Comparison of ENCODE assay signal across 19 mouse cellular contexts in the genomic region with DNA sequence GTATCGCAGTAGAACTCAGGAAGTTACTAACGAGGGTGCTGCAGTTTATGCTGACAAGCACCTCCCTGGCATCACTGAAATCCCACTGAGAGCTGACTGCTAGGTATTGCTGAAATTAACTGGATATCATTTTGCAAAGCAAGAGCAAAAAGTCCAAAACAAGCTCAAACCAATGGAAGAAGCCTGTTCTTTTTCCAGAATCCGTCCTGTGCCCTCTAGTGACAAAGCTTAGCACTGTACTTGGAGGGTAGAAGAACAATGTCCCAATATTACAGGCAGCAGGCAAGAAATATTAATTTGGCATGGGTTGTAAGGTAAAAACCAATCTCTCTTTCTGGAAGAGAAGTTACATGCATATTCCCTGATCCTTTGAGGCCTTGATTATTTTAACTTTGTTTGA.
DNase-seq lines count a peak whose midpoint lies in the region; ATAC-seq and TF ChIP-seq lines count a peak whose summit lies in the region.
"Had no signal": no experiment of that assay in that cellular context is flagged by ENCODE, and none has a peak within 500 bp of the region (broad histone marks: within the 10 kb centered on the region; RNA-seq: fewer than 3 reads in every experiment).

No protein-coding gene starts in this region.

- no peaks in the 10 kb centered on the region for H3K4me1 ChIP-seq in embryonic facial prominence, embryonic 11.5 days (ENCODE audit: control insufficient read depth, insufficient read depth, low read length)
- H3K4me1 ChIP-seq in embryonic facial prominence, embryonic 10.5 days, result no peaks in the 10 kb centered on the region
- H3K4me1 ChIP-seq in kidney, postnatal 0 days (replicated peaks; ENCODE audit: insufficient read depth, low read length), result no peaks in the 10 kb centered on the region
- no peaks in the 10 kb centered on the region for H3K4me1 ChIP-seq in kidney, adult 2 months (ENCODE audit: control insufficient read depth, insufficient read depth, low read length)
- no peaks in the 10 kb centered on the region for H3K4me1 ChIP-seq in midbrain, embryonic 14.5 days (ENCODE audit: control insufficient read depth, insufficient read depth, low read length)
- H3K4me1 ChIP-seq in midbrain, embryonic 16.5 days (ENCODE audit: control insufficient read depth, insufficient read depth, low read length), result no peaks in the 10 kb centered on the region
- H3K4me1 ChIP-seq: embryonic facial prominence, embryonic 12.5 days; heart, embryonic 12.5 days; hindbrain, embryonic 15.5 days; limb, embryonic 15.5 days; lung, embryonic 15.5 days; neural tube, embryonic 15.5 days had no signal

- H3K4me3 ChIP-seq in embryonic facial prominence, embryonic 11.5 days (ENCODE audit: low read depth, low read length), result no peak overlapping the region
- no peak overlapping the region for H3K4me3 ChIP-seq in embryonic facial prominence, embryonic 10.5 days
- H3K4me3 ChIP-seq in kidney, postnatal 0 days (replicated peaks; ENCODE audit: low read depth, low read length), result no peak overlapping the region
- no peak overlapping the region for H3K4me3 ChIP-seq in kidney, adult 2 months (ENCODE audit: insufficient read depth, low read depth, low read length)
- H3K4me3 ChIP-seq in midbrain, embryonic 14.5 days (replicated peaks; ENCODE audit: low read depth, low read length), result no peak overlapping the region
- H3K4me3 ChIP-seq in midbrain, embryonic 16.5 days (ENCODE audit: low read depth, low read length), result no peak overlapping the region
- H3K4me3 ChIP-seq: embryonic facial prominence, embryonic 12.5 days; heart, embryonic 12.5 days; hindbrain, embryonic 15.5 days; limb, embryonic 15.5 days; lung, embryonic 15.5 days; neural tube, embryonic 15.5 days had no signal

- no peaks in the 10 kb centered on the region for H3K36me3 ChIP-seq in embryonic facial prominence, embryonic 11.5 days (replicated peaks; ENCODE audit: control insufficient read depth, insufficient read depth, low read depth, low read length)
- H3K36me3 ChIP-seq in embryonic facial prominence, embryonic 10.5 days (replicated peaks), result no peaks in the 10 kb centered on the region
- H3K36me3 ChIP-seq in kidney, postnatal 0 days (ENCODE audit: insufficient read depth, low read length), result no peaks in the 10 kb centered on the region
- no peaks in the 10 kb centered on the region for H3K36me3 ChIP-seq in kidney, adult 2 months (ENCODE audit: control insufficient read depth, insufficient read depth, low read length)
- H3K36me3 ChIP-seq in midbrain, embryonic 14.5 days (ENCODE audit: control insufficient read depth, insufficient read depth, low read length), result no peaks in the 10 kb centered on the region
- no peaks in the 10 kb centered on the region for H3K36me3 ChIP-seq in midbrain, embryonic 16.5 days (ENCODE audit: control insufficient read depth, insufficient read depth, low read length)
- H3K36me3 ChIP-seq: embryonic facial prominence, embryonic 12.5 days; heart, embryonic 12.5 days; hindbrain, embryonic 15.5 days; limb, embryonic 15.5 days; lung, embryonic 15.5 days; neural tube, embryonic 15.5 days had no signal

- peak; percentile 47; the same call in 1 of the 2 replicates for TF ChIP-seq CTCF in kidney, postnatal 0 days (IDR thresholded peaks at IDR 0.05; ENCODE audit: low read depth)
- TF ChIP-seq CTCF in kidney, adult 2 months (conservative IDR thresholded peaks at IDR 0.05; ENCODE audit: insufficient read depth, insufficient read length, low read depth, low read length), result no peak

- no peaks in the 10 kb centered on the region for H3K27me3 ChIP-seq in embryonic facial prominence, embryonic 11.5 days (ENCODE audit: control insufficient read depth, insufficient read depth, low read length)
- H3K27me3 ChIP-seq in embryonic facial prominence, embryonic 10.5 days (replicated peaks; ENCODE audit: low read depth, poor library complexity, severe bottlenecking), result no peaks in the 10 kb centered on the region
- H3K27me3 ChIP-seq in kidney, postnatal 0 days (ENCODE audit: insufficient read depth, low read length), result no peaks in the 10 kb centered on the region
- no peaks in the 10 kb centered on the region for H3K27me3 ChIP-seq in kidney, adult 2 months (replicated peaks; ENCODE audit: control insufficient read depth, insufficient read depth, low read length)
- no peaks in the 10 kb centered on the region for H3K27me3 ChIP-seq in midbrain, embryonic 14.5 days (ENCODE audit: control insufficient read depth, insufficient read depth, low read length)
- no peaks in the 10 kb centered on the region for H3K27me3 ChIP-seq in midbrain, embryonic 16.5 days (ENCODE audit: control insufficient read depth, insufficient read depth, low read depth, low read length)
- H3K27me3 ChIP-seq: embryonic facial prominence, embryonic 12.5 days; heart, embryonic 12.5 days; hindbrain, embryonic 15.5 days; limb, embryonic 15.5 days; lung, embryonic 15.5 days; neural tube, embryonic 15.5 days had no signal

- TF ChIP-seq POLR2A in kidney, adult 2 months (IDR thresholded peaks at IDR 0.05; ENCODE audit: low read depth, low read length), result no peak

- H3K9me3 ChIP-seq in embryonic facial prominence, embryonic 11.5 days (replicated peaks; ENCODE audit: control insufficient read depth, low read length), result no peaks in the 10 kb centered on the region
- no peaks in the 10 kb centered on the region for H3K9me3 ChIP-seq in embryonic facial prominence, embryonic 10.5 days
- no peaks in the 10 kb centered on the region for H3K9me3 ChIP-seq in kidney, postnatal 0 days (replicated peaks; ENCODE audit: low read length)
- H3K9me3 ChIP-seq in midbrain, embryonic 14.5 days (ENCODE audit: control insufficient read depth, low read length), result no peaks in the 10 kb centered on the region
- no peaks in the 10 kb centered on the region for H3K9me3 ChIP-seq in midbrain, embryonic 16.5 days (replicated peaks; ENCODE audit: control insufficient read depth, low read length, poor library complexity, severe bottlenecking)
- H3K9me3 ChIP-seq: embryonic facial prominence, embryonic 12.5 days; heart, embryonic 12.5 days; hindbrain, embryonic 15.5 days; limb, embryonic 15.5 days; lung, embryonic 15.5 days; neural tube, embryonic 15.5 days had no signal

- WGBS in embryonic facial prominence, embryonic 11.5 days, result 72% methylated on average over 3 of the region's 3 CpGs
- WGBS in embryonic facial prominence, embryonic 10.5 days, result 79% methylated on average over 3 of the region's 3 CpGs
- WGBS in kidney, postnatal 0 days, result 71% methylated on average over 3 of the region's 3 CpGs
- WGBS in kidney, adult 2 months, result 71% methylated on average over 3 of the region's 3 CpGs
- 70% methylated on average over 3 of the region's 3 CpGs for WGBS in midbrain, embryonic 14.5 days
- 82% methylated on average over 3 of the region's 3 CpGs for WGBS in midbrain, embryonic 16.5 days

- H3K9ac ChIP-seq in embryonic facial prominence, embryonic 11.5 days (replicated peaks; ENCODE audit: low read length), result no peak overlapping the region
- H3K9ac ChIP-seq in kidney, postnatal 0 days (ENCODE audit: low read depth, low read length), result no peak overlapping the region
- no peak overlapping the region for H3K9ac ChIP-seq in midbrain, embryonic 14.5 days (replicated peaks; ENCODE audit: low read length)
- H3K9ac ChIP-seq in midbrain, embryonic 16.5 days (ENCODE audit: low read depth, low read length), result no peak overlapping the region
- H3K9ac ChIP-seq: embryonic facial prominence, embryonic 12.5 days; heart, embryonic 12.5 days; hindbrain, embryonic 15.5 days; limb, embryonic 15.5 days; lung, embryonic 15.5 days; neural tube, embryonic 15.5 days had no signal

- no peak overlapping the region for H3K27ac ChIP-seq in embryonic facial prominence, embryonic 11.5 days (replicated peaks; ENCODE audit: low read depth, low read length)
- no peak overlapping the region for H3K27ac ChIP-seq in embryonic facial prominence, embryonic 10.5 days (replicated peaks)
- H3K27ac ChIP-seq in kidney, postnatal 0 days, result no peak overlapping the region
- no peak overlapping the region for H3K27ac ChIP-seq in kidney, adult 2 months (ENCODE audit: insufficient read depth, low read depth, low read length)
- no peak overlapping the region for H3K27ac ChIP-seq in midbrain, embryonic 14.5 days (replicated peaks; ENCODE audit: low read depth, low read length)
- no peak overlapping the region for H3K27ac ChIP-seq in midbrain, embryonic 16.5 days (ENCODE audit: low read length)
- H3K27ac ChIP-seq: embryonic facial prominence, embryonic 12.5 days; hindbrain, embryonic 15.5 days; limb, embryonic 15.5 days; lung, embryonic 15.5 days; neural tube, embryonic 15.5 days had no signal

- peak; percentile 3 for DNase-seq in embryonic facial prominence, embryonic 11.5 days (ENCODE audit: low spot score)
- DNase-seq in embryonic facial prominence, embryonic 10.5 days (ENCODE audit: low spot score), result no peak
- DNase-seq in kidney, postnatal 0 days (ENCODE audit: low spot score), result no peak
- DNase-seq in kidney, adult 2 months, result no peak
- DNase-seq in midbrain, embryonic 14.5 days, result peak; percentile 13
- no peak for DNase-seq in testis, postnatal 14 days (ENCODE audit: low spot score)
- DNase-seq: B cell, adult 2 months; cerebellum, postnatal 36 days; gastrocnemius, postnatal 10 days; heart, postnatal 36 days; kidney, adult 8-10 months; thymus, postnatal 36 days had no signal

- H3K4me2 ChIP-seq in embryonic facial prominence, embryonic 11.5 days (ENCODE audit: low read depth, low read length), result no peak overlapping the region
- no peak overlapping the region for H3K4me2 ChIP-seq in kidney, postnatal 0 days (ENCODE audit: low read length)
- H3K4me2 ChIP-seq in midbrain, embryonic 14.5 days (ENCODE audit: low read length), result no peak overlapping the region
- no peak overlapping the region for H3K4me2 ChIP-seq in midbrain, embryonic 16.5 days (ENCODE audit: low read length)
- H3K4me2 ChIP-seq: embryonic facial prominence, embryonic 12.5 days; heart, embryonic 12.5 days; hindbrain, embryonic 15.5 days; limb, embryonic 15.5 days; lung, embryonic 15.5 days; neural tube, embryonic 15.5 days had no signal

- ATAC-seq in embryonic facial prominence, embryonic 11.5 days (replicated peaks; ENCODE audit: insufficient number of reproducible peaks, low FRiP score, low TSS enrichment, low read depth), result no peak
- ATAC-seq in kidney, postnatal 0 days (replicated peaks; ENCODE audit: low FRiP score, low read depth), result no peak
- no peak for ATAC-seq in midbrain, embryonic 14.5 days (ENCODE audit: low FRiP score, low TSS enrichment)
- ATAC-seq in midbrain, embryonic 16.5 days, result no peak

Comparison
In these comparisons a context has a peak if more than half of its experiments do, and no peak if none do; other contexts are left out.
1. DNase-seq: peak in embryonic facial prominence, embryonic 11.5 days (single experiment) and midbrain, embryonic 14.5 days (single experiment); none in embryonic facial prominence, embryonic 10.5 days (single experiment), kidney, postnatal 0 days (single experiment), kidney, adult 2 months (single experiment) and testis, postnatal 14 days (single experiment).